Mouse (Mus musculus) cerebellum, adult 2 months (tissue): ENCODE measurements around the gene Lrif1.

Experiments used
- CTCF ChIP-seq: fragments of 200-500 bp; IDR thresholded peaks from 2 replicates; pipeline ENCODE4 v1.5.1; 2011; ENCODE audit warnings: low read depth, mild to moderate bottlenecking, control low read depth, low read length, moderate library complexity, borderline replicate concordance; ENCODE audit not compliant: insufficient read depth
- POLR2A ChIP-seq: fragments of 200-500 bp; IDR thresholded peaks from 2 replicates; pipeline ENCODE4 v1.6.1; 2011; ENCODE audit warnings: low read length, control low read depth, borderline replicate concordance; ENCODE audit not compliant: insufficient read depth

DNA sequence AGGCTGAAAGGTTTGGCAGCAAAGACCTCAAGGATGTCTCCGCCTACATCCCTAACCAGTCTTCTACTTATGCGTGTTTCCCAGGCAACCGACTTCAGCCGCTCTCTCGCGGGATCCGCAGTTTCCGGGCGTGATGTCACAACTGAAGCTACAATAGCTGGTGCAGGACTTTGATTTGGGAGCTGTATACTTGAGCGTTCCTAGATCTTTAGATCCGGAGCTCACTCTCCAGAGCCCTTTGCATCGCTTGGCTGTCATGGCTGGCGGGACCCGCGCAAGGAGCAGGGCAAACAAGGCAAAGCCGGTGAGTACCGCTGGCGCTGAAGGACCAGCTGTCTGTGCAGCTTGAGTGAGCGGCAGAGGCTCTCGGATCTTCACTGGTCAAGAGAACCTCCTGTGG is at the start of gene Lrif1:
- TF ChIP-seq POLR2A: peak; percentile 60; the same call in 1 of the 2 replicates
- no peak for TF ChIP-seq CTCF
